Comparison of ENCODE assay signal across 19 mouse cellular contexts in the genomic region with DNA sequence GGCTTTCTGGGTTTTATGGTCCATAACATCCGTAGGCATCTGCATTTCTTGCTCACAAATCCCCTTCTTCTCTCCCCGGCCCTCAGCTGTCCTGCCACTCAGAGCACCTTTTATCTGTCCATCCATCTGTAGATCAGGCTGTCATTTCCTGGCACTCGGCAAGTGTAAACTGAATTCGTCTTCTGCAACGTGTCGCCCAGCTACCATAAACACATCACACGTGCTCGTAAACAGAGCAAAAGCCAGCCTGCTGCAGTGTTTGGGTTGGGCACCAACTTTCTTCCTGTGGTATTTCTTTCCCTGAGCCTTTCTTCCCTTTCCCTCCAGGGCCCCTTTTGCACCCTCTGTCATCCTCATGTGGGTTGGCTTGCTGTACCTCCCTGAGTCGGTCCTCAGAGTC.
DNase-seq lines count a peak whose midpoint lies in the region; ATAC-seq and TF ChIP-seq lines count a peak whose summit lies in the region.
"Had no signal": no experiment of that assay in that cellular context is flagged by ENCODE, and none has a peak within 500 bp of the region (broad histone marks: within the 10 kb centered on the region; RNA-seq: fewer than 3 reads in every experiment).

No protein-coding gene starts in this region.

- no peak overlapping the region for H3K27ac ChIP-seq in kidney, embryonic 16.5 days (ENCODE audit: low read length)
- H3K27ac ChIP-seq in limb, embryonic 14.5 days (replicated peaks; ENCODE audit: low read depth, low read length): no peak overlapping the region
- H3K27ac ChIP-seq in heart, adult 2 months: no peak overlapping the region
- H3K27ac ChIP-seq: heart, embryonic 13.5 days; hindbrain, embryonic 15.5 days; layer of hippocampus, adult 2 months; midbrain, embryonic 13.5 days; neural tube, embryonic 15.5 days had no signal

- H3K4me2 ChIP-seq in kidney, embryonic 16.5 days (replicated peaks; ENCODE audit: low read depth, low read length): peak overlapping the region; percentile 8; the same call in 1 of the 2 replicates
- H3K4me2 ChIP-seq in limb, embryonic 14.5 days (replicated peaks; ENCODE audit: low read depth, low read length, severe bottlenecking): no peak overlapping the region
- H3K4me2 ChIP-seq: heart, embryonic 13.5 days; hindbrain, embryonic 15.5 days; liver, embryonic 11.5 days; midbrain, embryonic 13.5 days; neural tube, embryonic 15.5 days had no signal

- H3K79me2 ChIP-seq in C2C12 (ENCODE audit: control insufficient read depth, insufficient read depth): no peaks in the 10 kb centered on the region
- no peaks in the 10 kb centered on the region for H3K79me2 ChIP-seq in heart, adult 2 months (replicated peaks; ENCODE audit: control insufficient read depth, insufficient read depth, low read length)

- no peaks in the 10 kb centered on the region for H3K9me3 ChIP-seq in kidney, embryonic 16.5 days (ENCODE audit: low read length)
- no peaks in the 10 kb centered on the region for H3K9me3 ChIP-seq in limb, embryonic 14.5 days (ENCODE audit: control insufficient read depth, low read length)
- H3K9me3 ChIP-seq: embryonic facial prominence, embryonic 10.5 days; heart, embryonic 13.5 days; hindbrain, embryonic 15.5 days; midbrain, embryonic 13.5 days; neural tube, embryonic 15.5 days had no signal

- no peak for TF ChIP-seq POLR2A in limb, embryonic 14.5 days (IDR thresholded peaks at IDR 0.05; ENCODE audit: borderline replicate concordance, extremely low read depth, insufficient read depth, insufficient read length)
- no peak for TF ChIP-seq POLR2A in heart, adult 2 months (IDR thresholded peaks at IDR 0.05; ENCODE audit: insufficient read depth, low read depth, low read length)

- TF ChIP-seq EP300 in heart, adult 2 months (IDR thresholded peaks at IDR 0.05; ENCODE audit: insufficient read depth, low read depth, low read length): no peak

- no peaks in the 10 kb centered on the region for H3K36me3 ChIP-seq in kidney, embryonic 16.5 days (ENCODE audit: insufficient read depth, low read length)
- no peaks in the 10 kb centered on the region for H3K36me3 ChIP-seq in C2C12 (ENCODE audit: control insufficient read depth, insufficient read depth)
- no peaks in the 10 kb centered on the region for H3K36me3 ChIP-seq in limb, embryonic 14.5 days (ENCODE audit: control insufficient read depth, insufficient read depth, low read length)
- no peaks in the 10 kb centered on the region for H3K36me3 ChIP-seq in heart, adult 2 months (ENCODE audit: control insufficient read depth, insufficient read depth, low read length)
- H3K36me3 ChIP-seq: embryonic facial prominence, embryonic 10.5 days; heart, embryonic 13.5 days; hindbrain, embryonic 15.5 days; midbrain, embryonic 13.5 days; neural tube, embryonic 15.5 days had no signal

- no peak overlapping the region for H3K4me3 ChIP-seq in kidney, embryonic 16.5 days (ENCODE audit: low read length)
- no peak overlapping the region for H3K4me3 ChIP-seq in C2C12 (ENCODE audit: insufficient read depth, poor library complexity, severe bottlenecking)
- no peak overlapping the region for H3K4me3 ChIP-seq in limb, embryonic 14.5 days (replicated peaks; ENCODE audit: low read length)
- no peak overlapping the region for H3K4me3 ChIP-seq in heart, adult 2 months
- H3K4me3 ChIP-seq: embryonic facial prominence, embryonic 10.5 days; heart, embryonic 13.5 days; hindbrain, embryonic 15.5 days; layer of hippocampus, adult 2 months; midbrain, embryonic 13.5 days; myocyte; neural tube, embryonic 15.5 days had no signal

- H3K4me1 ChIP-seq in kidney, embryonic 16.5 days (ENCODE audit: insufficient read depth, low read length): peaks cover 15% of the 10 kb centered on the region
- H3K4me1 ChIP-seq in limb, embryonic 14.5 days (ENCODE audit: control insufficient read depth, insufficient read depth, low read length): peaks cover 4% of the 10 kb centered on the region; the same call in 1 of the 2 replicates
- no peaks in the 10 kb centered on the region for H3K4me1 ChIP-seq in heart, adult 2 months (ENCODE audit: control insufficient read depth, insufficient read depth, low read length)
- H3K4me1 ChIP-seq: hindbrain, embryonic 15.5 days; midbrain, embryonic 13.5 days had no signal

- H3K79me3 ChIP-seq in C2C12 (ENCODE audit: low read depth): no peaks in the 10 kb centered on the region

- intact Hi-C loops in heart, adult 2 months (cut with DNase I): no loop called here

- no peaks in the 10 kb centered on the region for H3K27me3 ChIP-seq in kidney, embryonic 16.5 days (ENCODE audit: insufficient read depth, low read length)
- no peaks in the 10 kb centered on the region for H3K27me3 ChIP-seq in C2C12 (ENCODE audit: control insufficient read depth, insufficient read depth, insufficient read length)
- no peaks in the 10 kb centered on the region for H3K27me3 ChIP-seq in limb, embryonic 14.5 days (ENCODE audit: control insufficient read depth, insufficient read depth, low read length)
- no peaks in the 10 kb centered on the region for H3K27me3 ChIP-seq in heart, adult 2 months (ENCODE audit: control insufficient read depth, insufficient read depth, low read length)
- H3K27me3 ChIP-seq: heart, embryonic 13.5 days; hindbrain, embryonic 15.5 days; neural tube, embryonic 15.5 days had no signal

- 12% methylated on average over 9 of the region's 9 CpGs for WGBS in kidney, embryonic 16.5 days
- 6% methylated on average over 9 of the region's 9 CpGs for WGBS in limb, embryonic 14.5 days
- 71% methylated on average over 9 of the region's 9 CpGs for WGBS in heart, adult 2 months

- ATAC-seq in kidney, embryonic 16.5 days (ENCODE audit: low FRiP score, low TSS enrichment): no peak
- peak; percentile 47; the same call in 1 of the 2 replicates for ATAC-seq in limb, embryonic 14.5 days (ENCODE audit: low FRiP score, low read depth)
- ATAC-seq: intestine, embryonic 16.5 days; midbrain, embryonic 13.5 days had no signal

- no peak for TF ChIP-seq CTCF in C2C12 (IDR thresholded peaks at IDR 0.05; ENCODE audit: control insufficient read depth, insufficient read depth, insufficient read length)
- no peak for TF ChIP-seq CTCF in heart, adult 2 months (IDR thresholded peaks at IDR 0.05)

- no peak overlapping the region for H3K9ac ChIP-seq in kidney, embryonic 16.5 days (replicated peaks; ENCODE audit: low read length)
- no peak overlapping the region for H3K9ac ChIP-seq in limb, embryonic 14.5 days (ENCODE audit: low read depth, low read length, severe bottlenecking)
- no peak overlapping the region for H3K9ac ChIP-seq in heart, adult 2 months (ENCODE audit: low read depth, low read length)
- H3K9ac ChIP-seq: heart, embryonic 13.5 days; hindbrain, embryonic 15.5 days; midbrain, embryonic 13.5 days; neural tube, embryonic 15.5 days had no signal

- no peak overlapping the region for H3ac ChIP-seq in C2C12 (ENCODE audit: control insufficient read depth, insufficient read length, low read depth)

- DNase-seq in kidney, adult 11 months: no peak
- DNase-seq in limb, embryonic 14.5 days (ENCODE audit: low spot score): no peak
- peak; percentile 43 to 72 for DNase-seq in lung, postnatal 4 days
- DNase-seq in neural tube, embryonic 10.5 days (ENCODE audit: extremely low spot score, low spot score): no peak
- no peak for DNase-seq in heart, adult 2 months
- DNase-seq: cerebellum, adult 9-10 months; heart, postnatal 4 days; kidney, postnatal 10 days had no signal

TF ChIP-seq in C2C12, 6 proteins besides CTCF, POLR2A, EP300 and RAD21:
- TF ChIP-seq MYOD1 (IDR thresholded peaks at IDR 0.05; ENCODE audit: control insufficient read depth, insufficient read length, low read depth) (peak; percentile 30), USF1 (IDR thresholded peaks at IDR 0.05; ENCODE audit: low read depth) (no peak), MAX (IDR thresholded peaks at IDR 0.05) (no peak), MYOG (IDR thresholded peaks at IDR 0.05; ENCODE audit: control insufficient read depth, extremely low read depth, insufficient read length) (no peak), CEBPB (IDR thresholded peaks at IDR 0.05; ENCODE audit: low read depth) (no peak), FOSL1 (IDR thresholded peaks at IDR 0.05; ENCODE audit: insufficient read depth, low read length, poor library complexity, severe bottlenecking) (no peak)
TF ChIP-seq in C2C12: peak in this region for 1.

Comparison
In these comparisons a context has a peak if more than half of its experiments do, and no peak if none do; other contexts are left out.
1. DNase-seq: peak in lung, postnatal 4 days (2 of 2); none in kidney, adult 11 months (single experiment), limb, embryonic 14.5 days (single experiment), neural tube, embryonic 10.5 days (single experiment) and heart, adult 2 months (0 of 2).